Mouse (Mus musculus) intestine, postnatal 0 days (tissue): ENCODE data around the gene Fam174b. TPM values are rescaled to one million over a fixed set of nuclear protein-coding genes. Genes with fewer than 3 reads are reported as not detected.

Experiments
- ATAC-seq: fragments of 200-750 bp; cut with Nextera tagmentation; 2 replicates; pipeline ENCODE4 v1.8.0; 2017; ENCODE audit warnings: mild to moderate bottlenecking, moderate TSS enrichment, moderate library complexity
- H3K27ac ChIP-seq: fragments of 300-500 bp; sonication (generic); 2 replicates; pipeline ENCODE4 v1.5.1; 2014; ENCODE audit warnings: mild to moderate bottlenecking, low read depth, low read length, moderate library complexity
- H3K27me3 ChIP-seq: fragments of 300-500 bp; sonication (generic); replicated peaks from 2 replicates; pipeline ENCODE4 v1.6.1; 2014; ENCODE audit warnings: low read length, mixed read lengths; ENCODE audit not compliant: control insufficient read depth, insufficient read depth
- H3K36me3 ChIP-seq: fragments of 300-500 bp; sonication (generic); 2 replicates; pipeline ENCODE4 v1.6.1; 2014; ENCODE audit warnings: mild to moderate bottlenecking, moderate library complexity; ENCODE audit not compliant: control insufficient read depth, insufficient read depth
- H3K4me1 ChIP-seq: fragments of 300-500 bp; sonication (generic); replicated peaks from 2 replicates; pipeline ENCODE4 v1.6.1; 2014; ENCODE audit warnings: antibody characterized with exemption, low read length, mixed read lengths; ENCODE audit not compliant: control insufficient read depth, insufficient read depth
- H3K4me2 ChIP-seq: fragments of 300-500 bp; sonication (generic); replicated peaks from 2 replicates; pipeline ENCODE4 v1.6.1; 2014; ENCODE audit warnings: low read depth, mild to moderate bottlenecking, moderate library complexity
- H3K4me3 ChIP-seq: fragments of 300-500 bp; sonication (generic); 2 replicates; pipeline ENCODE4 v1.5.1; 2014; ENCODE audit warnings: low read depth, low read length
- H3K9ac ChIP-seq: fragments of 300-500 bp; sonication (generic); 2 replicates; pipeline ENCODE4 v1.6.1; 2014; ENCODE audit warnings: mild to moderate bottlenecking, low read depth, low read length
- H3K9me3 ChIP-seq: fragments of 300-500 bp; sonication (generic); 2 replicates; pipeline ENCODE4 v1.6.1; 2016; ENCODE audit warnings: mixed run types; ENCODE audit not compliant: control insufficient read depth
- CTCF ChIP-seq: sonication (generic); IDR thresholded peaks from 2 replicates; pipeline ENCODE4 v1.5.1; 2016; ENCODE audit warnings: low read depth, mild to moderate bottlenecking, control low read depth, antibody characterized with exemption, moderate library complexity
- WGBS: fragments of 180-500 bp; shearing (Covaris S2); extraction: QIAGEN DNeasy Blood & Tissue Kit; methylation state at CpG from one replicate; pipeline ENCODE4 v1.1.7; 2014; 5-methylcytosine and 5-hydroxymethylcytosine counted together
- polyA plus RNA-seq: library from polyadenylated mRNA; unstranded; fragments of >200 nt; fragmentation: Nextera tagmentation; extraction: Ambion mirVana; gene quantifications from 2 replicates; pipeline ENCODE4 v1.2.1, GENCODE M21; 2015

The Fam174b gene
- polyA plus RNA-seq, 1 experiment from 2014 or later = 11.6 TPM

DNA sequence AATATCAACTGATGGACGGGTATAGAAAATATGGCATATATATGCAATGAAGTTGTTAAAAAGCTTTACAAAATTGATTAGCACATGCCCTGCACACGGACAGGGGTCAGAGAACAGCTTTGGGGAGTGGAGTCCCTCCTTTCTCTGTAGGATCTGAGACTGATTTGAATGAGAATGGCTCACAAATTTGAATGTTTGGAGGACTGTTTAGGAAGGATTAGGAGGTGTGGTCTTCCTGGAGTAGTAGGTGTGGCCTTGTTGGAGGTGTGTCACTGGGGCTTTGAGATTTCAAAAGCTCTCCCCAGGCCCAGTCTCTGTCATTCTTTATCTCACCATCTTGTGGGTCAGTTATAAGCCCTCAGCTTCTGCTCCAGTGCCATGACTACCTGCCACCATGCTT is 4.1 kb upstream of the Fam174b start:
- Histone ChIP-seq H3K9ac (no peak overlapping the region), H3K36me3 (no peaks in the 10 kb centered on the region), H3K4me3 (no peak overlapping the region), H3K9me3 (0 out of 2 replicates have a peak, but pooled peaks cover 1% of the 10 kb centered on the region), H3K27me3 (peaks cover 5% of the 10 kb centered on the region; the same call in 1 of the 2 replicates), H3K27ac (no peak overlapping the region), H3K4me2 (no peak overlapping the region), H3K4me1 (peaks cover 3% of the 10 kb centered on the region; the same call in 1 of the 2 replicates)
- no peak for TF ChIP-seq CTCF
- no peak for ATAC-seq
- 89% methylated on average over 2 of the region's 2 CpGs for WGBS

DNA sequence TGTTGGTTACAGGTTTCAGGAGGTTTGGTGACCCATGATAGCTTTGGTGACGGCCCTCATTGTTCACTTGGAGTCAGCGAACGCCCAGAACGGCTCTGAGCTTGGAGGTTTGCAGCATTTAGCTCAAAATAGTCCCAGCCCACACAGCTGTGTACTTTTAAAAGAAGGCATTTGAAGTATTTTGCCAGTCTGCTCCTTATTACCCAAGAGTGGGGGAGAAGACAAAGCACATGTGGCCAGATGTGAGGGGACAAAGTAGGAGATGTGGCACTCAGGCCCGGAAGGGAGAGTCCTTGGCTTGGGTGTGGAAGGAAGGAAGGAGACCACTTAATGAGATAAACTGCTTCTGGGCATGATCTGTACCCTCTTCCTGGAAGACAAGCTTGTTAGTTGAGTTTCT is 1.3 kb downstream of the Fam174b start:
- WGBS = 43% methylated on average over 5 of the region's 5 CpGs
- peak overlapping the region; percentile 99 for H3K4me2 ChIP-seq
- H3K27ac ChIP-seq = no peak overlapping the region
- no peak for TF ChIP-seq CTCF
- peaks cover 3% of the 10 kb centered on the region; the same call in 1 of the 2 replicates for H3K4me1 ChIP-seq
- no peaks in the 10 kb centered on the region for H3K9me3 ChIP-seq
- no peaks in the 10 kb centered on the region for H3K36me3 ChIP-seq
- peak overlapping the region; percentile 61 for H3K4me3 ChIP-seq
- H3K27me3 ChIP-seq = peaks cover 5% of the 10 kb centered on the region; the same call in 1 of the 2 replicates
- 0 out of 2 replicates have a peak overlapping the region, but pooled peaks have one; percentile 58 for H3K9ac ChIP-seq
- ATAC-seq = no peak

DNA sequence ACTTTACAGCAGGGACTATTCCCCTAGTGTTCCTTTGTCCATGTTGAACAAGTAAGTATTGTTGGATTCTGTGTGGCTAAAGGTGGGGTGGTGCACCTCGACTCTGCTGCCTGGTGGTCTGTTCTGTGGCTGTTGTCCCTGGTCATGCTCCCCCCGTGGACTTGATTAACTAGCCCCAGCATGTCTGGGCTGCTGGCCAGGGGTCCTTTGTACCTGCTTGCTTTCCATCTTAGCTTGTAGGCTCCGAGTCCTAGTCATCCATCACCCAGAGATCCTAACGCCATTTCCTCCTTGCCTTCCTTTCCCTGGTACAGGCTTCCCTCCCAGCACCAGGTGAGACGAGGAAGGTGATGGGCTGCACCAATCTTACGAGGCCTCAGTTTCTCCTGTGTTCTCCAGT is 1.7 kb downstream of the Fam174b start:
- WGBS = 73% methylated on average over 6 of the region's 6 CpGs

DNA sequence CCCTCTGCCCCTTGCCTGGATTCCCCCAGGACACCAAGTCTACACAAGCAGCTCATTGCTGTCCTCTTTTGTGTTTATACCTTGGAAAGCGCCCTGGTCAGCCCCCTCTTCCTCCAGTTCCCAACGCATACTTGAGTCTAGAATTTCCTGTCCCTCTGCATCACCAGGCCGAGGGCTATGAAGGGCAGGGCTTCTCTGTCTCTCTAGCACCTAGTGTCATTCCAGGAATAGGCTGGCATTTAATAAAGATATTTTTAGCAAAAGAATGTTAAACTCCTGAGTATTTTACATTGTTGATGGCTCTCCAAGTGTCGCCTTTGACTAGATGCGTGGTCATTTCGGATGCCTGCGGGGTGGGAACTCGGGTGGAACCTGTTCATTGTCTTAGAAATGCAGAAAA is 3.0 kb downstream of the Fam174b start:
- Histone ChIP-seq H3K4me2 (no peak overlapping the region), H3K27me3 (peaks cover 5% of the 10 kb centered on the region; the same call in 1 of the 2 replicates), H3K27ac (no peak overlapping the region), H3K4me1 (peaks cover 3% of the 10 kb centered on the region; the same call in 1 of the 2 replicates), H3K9me3 (no peaks in the 10 kb centered on the region), H3K4me3 (no peak overlapping the region), H3K9ac (no peak overlapping the region), H3K36me3 (no peaks in the 10 kb centered on the region)
- 82% methylated on average over 8 of the region's 8 CpGs for WGBS
- TF ChIP-seq CTCF = no peak
- ATAC-seq = no peak

More for the DNA sequence above, 1.7 kb downstream of the Fam174b start:
- H3K4me1 ChIP-seq = peaks cover 3% of the 10 kb centered on the region; the same call in 1 of the 2 replicates
- no peak overlapping the region for H3K9ac ChIP-seq
- no peak overlapping the region for H3K4me3 ChIP-seq
- H3K4me2 ChIP-seq = peak overlapping the region; percentile 99
- no peaks in the 10 kb centered on the region for H3K36me3 ChIP-seq
- no peaks in the 10 kb centered on the region for H3K9me3 ChIP-seq
- H3K27ac ChIP-seq = no peak overlapping the region
- TF ChIP-seq CTCF = no peak
- ATAC-seq = no peak
- peaks cover 5% of the 10 kb centered on the region; the same call in 1 of the 2 replicates for H3K27me3 ChIP-seq

DNA sequence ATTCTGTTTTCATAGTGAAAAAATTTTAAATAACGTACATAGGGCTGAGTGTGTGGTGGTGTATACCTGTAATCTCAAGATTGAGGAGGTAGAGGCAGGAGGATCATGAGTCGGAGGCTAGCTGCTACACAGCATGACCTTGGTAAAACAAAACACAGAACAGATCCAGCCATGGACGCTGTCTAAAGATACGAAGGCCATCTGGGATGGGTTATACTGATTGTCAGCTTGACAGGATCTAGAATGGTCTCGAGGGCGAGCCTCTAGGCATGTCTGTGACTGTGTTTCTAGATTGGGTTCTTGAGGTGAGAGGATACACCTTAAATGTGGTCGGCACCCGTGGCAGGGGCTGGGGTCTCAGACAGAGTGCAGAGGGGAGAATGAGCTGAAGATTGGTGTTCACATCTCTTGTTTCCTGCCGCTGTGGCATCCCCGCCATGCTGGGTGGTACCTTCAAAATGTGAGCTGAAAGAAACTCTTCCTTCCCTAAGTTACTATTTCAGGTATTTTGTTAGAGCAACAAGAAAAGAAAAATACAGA is 3.8 kb downstream of the Fam174b start:
- Histone ChIP-seq H3K4me3 (no peak overlapping the region), H3K4me2 (no peak overlapping the region), H3K9me3 (no peaks in the 10 kb centered on the region), H3K36me3 (no peaks in the 10 kb centered on the region), H3K27ac (no peak overlapping the region), H3K4me1 (peaks cover 3% of the 10 kb centered on the region; the same call in 1 of the 2 replicates), H3K27me3 (peaks cover 5% of the 10 kb centered on the region; the same call in 1 of the 2 replicates), H3K9ac (no peak overlapping the region)
- WGBS = 84% methylated on average over 10 of the region's 10 CpGs
- no peak for ATAC-seq
- no peak for TF ChIP-seq CTCF

DNA sequence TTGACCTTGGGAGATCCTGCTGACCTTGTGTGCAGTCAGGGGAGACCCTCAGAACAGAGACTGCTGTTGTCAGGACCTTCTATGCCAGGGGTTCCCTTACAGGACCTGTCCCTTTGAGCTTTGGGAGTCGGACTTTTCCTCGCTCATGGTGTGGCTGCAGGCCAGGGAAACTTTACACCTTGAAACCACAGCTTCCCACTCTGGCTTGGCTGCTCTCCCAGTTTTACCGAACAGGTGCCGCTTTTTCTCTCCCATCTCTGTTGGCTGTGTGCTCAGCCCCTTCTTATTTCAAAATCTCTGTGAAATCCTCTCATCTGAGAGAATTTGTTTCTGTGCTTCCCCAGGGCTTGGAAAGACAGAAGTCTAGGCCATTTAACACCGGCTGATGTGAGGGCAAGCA is 5.8 kb downstream of the Fam174b start:
- Histone ChIP-seq H3K4me2 (no peak overlapping the region), H3K27me3 (no peaks in the 10 kb centered on the region; the same call in 1 of the 2 replicates), H3K4me3 (no peak overlapping the region), H3K9ac (no peak overlapping the region), H3K27ac (no peak overlapping the region), H3K36me3 (no peaks in the 10 kb centered on the region), H3K9me3 (no peaks in the 10 kb centered on the region), H3K4me1 (no peaks in the 10 kb centered on the region)
- TF ChIP-seq CTCF = no peak
- WGBS = 68% methylated on average over 5 of the region's 5 CpGs
- ATAC-seq = no peak
